In genomic region chr2:6220141-6220805, GRCm38 (mm10) we compare ENCODE assay signal across 9 mouse cellular contexts. TPM values are rescaled to one million over a fixed set of nuclear protein-coding genes. Genes with fewer than 3 reads are reported as not detected.
DNase-seq lines count a peak whose midpoint lies in the region; ATAC-seq and TF ChIP-seq lines count a peak whose summit lies in the region.
"Had no signal": no experiment of that assay in that cellular context is flagged by ENCODE, and none has a peak within 500 bp of the region (broad histone marks: within the 10 kb centered on the region; RNA-seq: fewer than 3 reads in every experiment).

No protein-coding gene starts in this region.

- peak; percentile 86 for ATAC-seq in embryonic facial prominence, embryonic 14.5 days (ENCODE audit: low read depth)
- peak; percentile 73 for ATAC-seq in heart, postnatal 0 days (ENCODE audit: insufficient read depth, low read depth)
- peak; percentile 56; the same call in 1 of the 2 replicates for ATAC-seq in liver, embryonic 15.5 days (ENCODE audit: insufficient read depth)
- peak; percentile 78 for ATAC-seq in neural tube, embryonic 12.5 days (ENCODE audit: low FRiP score, low read depth)

- peak; percentile 47 for TF ChIP-seq CTCF in C2C12 (IDR thresholded peaks at IDR 0.05; ENCODE audit: control insufficient read depth, insufficient read depth, insufficient read length)
- peak; percentile 98 for TF ChIP-seq CTCF in heart, postnatal 0 days (IDR thresholded peaks at IDR 0.05; ENCODE audit: low read depth)

- H3K4me1 ChIP-seq in embryonic facial prominence, embryonic 14.5 days (ENCODE audit: control insufficient read depth, insufficient read depth, low read length) = no peaks in the 10 kb centered on the region
- no peaks in the 10 kb centered on the region for H3K4me1 ChIP-seq in heart, postnatal 0 days (ENCODE audit: control insufficient read depth, insufficient read depth)
- H3K4me1 ChIP-seq in liver, embryonic 15.5 days (replicated peaks) = no peaks in the 10 kb centered on the region; the same call in 1 of the 2 replicates
- H3K4me1 ChIP-seq in neural tube, embryonic 12.5 days = no peaks in the 10 kb centered on the region
- H3K4me1 ChIP-seq: embryonic facial prominence, embryonic 15.5 days had no signal

- DNase-seq in adrenal gland, postnatal 25 days = peak; percentile 73
- peak; percentile 73 for DNase-seq in embryonic facial prominence, embryonic 14.5 days (ENCODE audit: low spot score)
- DNase-seq in heart, postnatal 0 days (ENCODE audit: low spot score) = peak; percentile 56
- peak; percentile 72 to 91 for DNase-seq in kidney, postnatal 36 days
- DNase-seq in testis, postnatal 10 days (ENCODE audit: low spot score) = peak; percentile 88

- H3K4me2 ChIP-seq in embryonic facial prominence, embryonic 14.5 days (ENCODE audit: low read depth, low read length) = no peak overlapping the region
- H3K4me2 ChIP-seq in heart, postnatal 0 days (ENCODE audit: low read depth, low read length) = no peak overlapping the region
- H3K4me2 ChIP-seq in liver, embryonic 15.5 days = no peak overlapping the region
- H3K4me2 ChIP-seq in neural tube, embryonic 12.5 days (replicated peaks) = no peak overlapping the region
- H3K4me2 ChIP-seq: embryonic facial prominence, embryonic 15.5 days had no signal

- 15% methylated on average over 4 of the region's 4 CpGs for WGBS in embryonic facial prominence, embryonic 14.5 days
- WGBS in heart, postnatal 0 days = 5% methylated on average over 4 of the region's 4 CpGs
- 4% methylated on average over 4 of the region's 4 CpGs for WGBS in liver, embryonic 15.5 days (ENCODE audit: insufficient replicate concordance)
- 24% methylated on average over 4 of the region's 4 CpGs for WGBS in neural tube, embryonic 12.5 days

- H3K9me3 ChIP-seq in embryonic facial prominence, embryonic 14.5 days (ENCODE audit: control insufficient read depth, low read length) = peaks cover 9% of the 10 kb centered on the region; the same call in 1 of the 2 replicates
- H3K9me3 ChIP-seq in heart, postnatal 0 days (replicated peaks; ENCODE audit: control insufficient read depth, low read length) = peaks cover 4% of the 10 kb centered on the region
- no peaks in the 10 kb centered on the region for H3K9me3 ChIP-seq in liver, embryonic 15.5 days (replicated peaks)
- H3K9me3 ChIP-seq in neural tube, embryonic 12.5 days = peaks cover 2% of the 10 kb centered on the region; the same call in 1 of the 2 replicates

- H3K79me3 ChIP-seq in C2C12 (ENCODE audit: low read depth) = no peaks in the 10 kb centered on the region

- no peak overlapping the region for H3K9ac ChIP-seq in embryonic facial prominence, embryonic 14.5 days (ENCODE audit: low read depth, low read length)
- no peak overlapping the region for H3K9ac ChIP-seq in heart, postnatal 0 days (replicated peaks; ENCODE audit: low read depth, low read length)
- H3K9ac ChIP-seq in liver, embryonic 15.5 days = no peak overlapping the region
- no peak overlapping the region for H3K9ac ChIP-seq in neural tube, embryonic 12.5 days
- H3K9ac ChIP-seq: embryonic facial prominence, embryonic 15.5 days had no signal

- H3K4me3 ChIP-seq in C2C12 (ENCODE audit: insufficient read depth, poor library complexity, severe bottlenecking) = no peak overlapping the region
- no peak overlapping the region for H3K4me3 ChIP-seq in embryonic facial prominence, embryonic 14.5 days (ENCODE audit: low read depth, low read length)
- H3K4me3 ChIP-seq in heart, postnatal 0 days (ENCODE audit: low read depth, low read length) = no peak overlapping the region
- H3K4me3 ChIP-seq in liver, embryonic 15.5 days (replicated peaks) = no peak overlapping the region
- no peak overlapping the region for H3K4me3 ChIP-seq in neural tube, embryonic 12.5 days
- H3K4me3 ChIP-seq: embryonic facial prominence, embryonic 15.5 days had no signal

- H3K36me3 ChIP-seq in C2C12 (ENCODE audit: control insufficient read depth, insufficient read depth) = no peaks in the 10 kb centered on the region
- no peaks in the 10 kb centered on the region for H3K36me3 ChIP-seq in embryonic facial prominence, embryonic 14.5 days (ENCODE audit: control insufficient read depth, insufficient read depth, low read length)
- no peaks in the 10 kb centered on the region for H3K36me3 ChIP-seq in heart, postnatal 0 days (replicated peaks; ENCODE audit: control insufficient read depth, insufficient read depth, low read length)
- H3K36me3 ChIP-seq in liver, embryonic 15.5 days (replicated peaks) = no peaks in the 10 kb centered on the region
- no peaks in the 10 kb centered on the region for H3K36me3 ChIP-seq in neural tube, embryonic 12.5 days
- H3K36me3 ChIP-seq: embryonic facial prominence, embryonic 15.5 days had no signal

- H3K27ac ChIP-seq in embryonic facial prominence, embryonic 14.5 days (replicated peaks; ENCODE audit: low read depth, low read length) = no peak overlapping the region
- H3K27ac ChIP-seq in heart, postnatal 0 days (ENCODE audit: low read depth) = no peak overlapping the region
- no peak overlapping the region for H3K27ac ChIP-seq in liver, embryonic 15.5 days (replicated peaks)
- H3K27ac ChIP-seq in neural tube, embryonic 12.5 days = no peak overlapping the region
- H3K27ac ChIP-seq: embryonic facial prominence, embryonic 15.5 days had no signal

- H3K27me3 ChIP-seq in C2C12 (ENCODE audit: control insufficient read depth, insufficient read depth, insufficient read length) = no peaks in the 10 kb centered on the region
- 0 out of 2 replicates have a peak, but pooled peaks cover 4% of the 10 kb centered on the region for H3K27me3 ChIP-seq in embryonic facial prominence, embryonic 14.5 days (replicated peaks; ENCODE audit: control insufficient read depth, insufficient read depth, low read length)
- H3K27me3 ChIP-seq in heart, postnatal 0 days (ENCODE audit: control insufficient read depth, insufficient read depth, low read length) = no peaks in the 10 kb centered on the region
- H3K27me3 ChIP-seq in liver, embryonic 15.5 days = peaks cover 12% of the 10 kb centered on the region; the same call in 1 of the 2 replicates
- no peaks in the 10 kb centered on the region; the same call in 1 of the 2 replicates for H3K27me3 ChIP-seq in neural tube, embryonic 12.5 days (replicated peaks)
- H3K27me3 ChIP-seq: embryonic facial prominence, embryonic 15.5 days had no signal

- no peaks in the 10 kb centered on the region for H3K79me2 ChIP-seq in C2C12 (ENCODE audit: control insufficient read depth, insufficient read depth)

- no peak overlapping the region for H3ac ChIP-seq in C2C12 (ENCODE audit: control insufficient read depth, insufficient read length, low read depth)

- no peak for TF ChIP-seq EP300 in heart, postnatal 0 days (IDR thresholded peaks at IDR 0.05; ENCODE audit: low read depth)

TF ChIP-seq in C2C12, 6 proteins besides CTCF, POLR2A, EP300 and RAD21:
- TF ChIP-seq MYOD1 (IDR thresholded peaks at IDR 0.05; ENCODE audit: control insufficient read depth, insufficient read length, low read depth) (no peak), MAX (IDR thresholded peaks at IDR 0.05) (peak; percentile 52), MYOG (IDR thresholded peaks at IDR 0.05; ENCODE audit: control insufficient read depth, extremely low read depth, insufficient read length) (no peak)

RNA-seq across cellular contexts. Expression of gene Echdc3, which starts 7.4 kb away (rescaled TPM):
- 2.9 TPM for polyA plus RNA-seq in C2C12 (2012; fragmentation: generic; extraction: Trizol)
- total RNA-seq in adrenal gland, postnatal 25 days (2021) = 46.5 and 70.4 TPM in 2 replicates
- 3.5 and 4.9 TPM in 2 replicates for polyA plus RNA-seq in embryonic facial prominence, embryonic 14.5 days (2014; fragmentation: Nextera tagmentation; extraction: Ambion mirVana)
- 17.3 and 27.4 TPM in 2 replicates for total RNA-seq in heart, postnatal 0 days (2014; rRNA removed; ENCODE audit: low replicate concordance)
- polyA plus RNA-seq in heart, postnatal 0 days (2015; fragmentation: Nextera tagmentation; extraction: Ambion mirVana) = 16.9 and 17.7 TPM in 2 replicates
- polyA plus RNA-seq in liver, embryonic 15.5 days (2015; fragmentation: Nextera tagmentation; extraction: Ambion mirVana) = 14.6 and 17.7 TPM in 2 replicates
- polyA plus RNA-seq in neural tube, embryonic 12.5 days (2016; fragmentation: Nextera tagmentation; extraction: Ambion mirVana) = 1.5 and 1.9 TPM in 2 replicates
